Mouse (Mus musculus) lung, adult 2 months (tissue): ENCODE data around the gene Nsd2.

Source experiments
- CTCF ChIP-seq: fragments of 200-500 bp; IDR thresholded peaks from 2 replicates; pipeline ENCODE4 v1.5.1; 2011; ENCODE audit warnings: mild to moderate bottlenecking, low read length, control low read depth; ENCODE audit not compliant: insufficient read depth
- POLR2A ChIP-seq: fragments of 200-500 bp; IDR thresholded peaks from 2 replicates; pipeline ENCODE4 v1.6.1; 2011; ENCODE audit warnings: low read depth, mild to moderate bottlenecking, control low read depth, low read length, borderline replicate concordance; ENCODE audit errors: extremely low read depth

DNA sequence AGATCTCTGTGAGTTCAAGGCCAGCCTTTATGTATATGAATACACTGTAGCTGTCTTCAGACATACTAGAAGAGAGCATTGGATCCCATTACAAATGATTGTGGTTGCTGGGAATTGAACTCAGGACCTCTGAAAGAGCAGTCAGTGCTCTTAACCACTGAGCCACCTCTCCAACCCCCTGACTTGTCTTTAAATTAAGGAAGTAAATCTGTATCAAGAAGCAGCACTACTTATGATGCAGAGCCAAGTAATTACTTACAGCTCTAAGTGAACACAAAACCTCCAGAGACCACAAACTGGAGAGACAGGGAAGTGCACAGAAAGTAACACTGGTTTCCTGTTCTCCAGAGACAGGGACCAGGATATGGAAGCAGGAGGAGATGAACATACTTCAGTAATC, 43.3 kb upstream of the Nsd2 start:
- TF ChIP-seq CTCF (no peak), POLR2A (no peak)
